Mouse (Mus musculus) heart, embryonic 14.5 days (tissue): ENCODE data around the gene Rundc1. TPM values are rescaled to one million over a fixed set of nuclear protein-coding genes. Genes with fewer than 3 reads are reported as not detected.
"Not testable (repeated sequence)": the region's sequence is repeated elsewhere in the genome, so short reads cannot be mapped to it uniquely, and the experiment has no call there.

Experiments
- ATAC-seq: fragments of 200-750 bp; cut with Nextera tagmentation; 2 replicates; pipeline ENCODE4 v1.8.0; 2017; ENCODE audit warnings: low read depth, moderate TSS enrichment; ENCODE audit not compliant: insufficient number of reproducible peaks, insufficient read depth, low FRiP score
- H3K27ac ChIP-seq, 2 experiments: fragments of 200-500 bp in 1 of 2; fragments of 300-500 bp in 1 of 2; sonication (generic) in 1 of 2; replicated peaks in 1 of 2; 2 replicates each; pipeline ENCODE4 v1.5.1; 2012 to 2014; ENCODE audit warnings: low read depth in 2 of 2, low read length in 2 of 2, control low read depth in 1 of 2, mild to moderate bottlenecking in 1 of 2, mixed read lengths in 1 of 2; ENCODE audit not compliant: control insufficient read depth in 1 of 2, insufficient read depth in 1 of 2
- H3K27me3 ChIP-seq: fragments of 300-500 bp; sonication (generic); 2 replicates; pipeline ENCODE4 v1.6.1; 2014; ENCODE audit warnings: mild to moderate bottlenecking, low read length, control low read depth; ENCODE audit not compliant: control insufficient read depth, insufficient read depth
- H3K36me3 ChIP-seq: fragments of 300-500 bp; sonication (generic); 2 replicates; pipeline ENCODE4 v1.6.1; 2014; ENCODE audit warnings: mild to moderate bottlenecking, control low read depth, low read length, mixed read lengths; ENCODE audit not compliant: control insufficient read depth, insufficient read depth
- H3K4me1 ChIP-seq, 2 experiments: fragments of 200-500 bp in 1 of 2; fragments of 300-500 bp in 1 of 2; sonication (generic) in 1 of 2; 2 replicates each; pipeline ENCODE4 v1.6.1; 2012 to 2014; ENCODE audit warnings: low read length in 2 of 2, control low read depth in 1 of 2, mixed read lengths in 1 of 2; ENCODE audit not compliant: control insufficient read depth in 2 of 2, insufficient read depth in 2 of 2
- H3K4me2 ChIP-seq: fragments of 300-500 bp; sonication (generic); 2 replicates; pipeline ENCODE4 v1.6.1; 2014; ENCODE audit warnings: mild to moderate bottlenecking, low read length
- H3K4me3 ChIP-seq, 2 experiments: fragments of 200-500 bp in 1 of 2; fragments of 300-500 bp in 1 of 2; sonication (generic) in 1 of 2; 2 replicates each; pipeline ENCODE4 v1.5.1; 2012 to 2014; ENCODE audit warnings: low read length in 2 of 2, mild to moderate bottlenecking in 2 of 2, control low read depth in 1 of 2, low read depth in 1 of 2, moderate library complexity in 1 of 2; ENCODE audit not compliant: control insufficient read depth in 1 of 2, insufficient read depth in 1 of 2
- H3K9ac ChIP-seq: fragments of 300-500 bp; sonication (generic); 2 replicates; pipeline ENCODE4 v1.6.1; 2014; ENCODE audit warnings: mild to moderate bottlenecking, low read length
- H3K9me3 ChIP-seq: fragments of 300-500 bp; sonication (generic); 2 replicates; pipeline ENCODE4 v1.6.1; 2016; ENCODE audit warnings: low read length, control low read depth; ENCODE audit not compliant: control insufficient read depth
- WGBS: fragments of 180-500 bp; shearing (Covaris S2); extraction: QIAGEN DNeasy Blood & Tissue Kit; methylation state at CpG from one replicate; pipeline ENCODE4 v1.1.7; 2014; 5-methylcytosine and 5-hydroxymethylcytosine counted together
- polyA plus RNA-seq: library from polyadenylated mRNA; unstranded; fragments of >200 nt; fragmentation: Nextera tagmentation; extraction: Ambion mirVana; gene quantifications from 2 replicates; pipeline ENCODE4 v1.2.1, GENCODE M21; 2014

Gene Rundc1
- polyA plus RNA-seq, 1 experiment from 2014 or later, result 10.7 TPM

DNA sequence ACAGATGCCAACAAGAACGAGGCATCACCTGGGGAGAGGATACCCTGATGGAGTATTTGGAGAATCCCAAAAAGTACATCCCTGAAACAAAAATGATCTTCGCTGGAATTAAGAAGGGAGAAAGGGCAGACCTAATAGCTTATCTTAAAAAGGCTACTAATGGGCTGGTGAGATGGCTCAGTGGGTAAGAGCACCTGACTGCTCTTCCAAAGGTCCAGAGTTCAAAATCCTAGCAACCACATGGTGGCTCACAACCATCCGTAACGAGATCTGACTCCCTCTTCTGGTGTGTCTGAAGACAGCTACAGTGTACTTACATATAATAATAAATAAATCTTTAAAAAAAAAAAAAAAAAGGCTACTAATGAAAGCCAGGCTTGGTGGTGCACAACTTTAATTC lies 51.5 kb downstream of the Rundc1 start:
- not testable (repeated sequence) for H3K4me3 ChIP-seq, H3K9me3 ChIP-seq, H3K36me3 ChIP-seq, H3K9ac ChIP-seq, H3K27me3 ChIP-seq, ATAC-seq, H3K27ac ChIP-seq, H3K4me2 ChIP-seq
- peaks cover 24 to 29% of the 10 kb centered on the region in 2 experiments for H3K4me1 ChIP-seq
- 76% methylated on average over 4 of the region's 4 CpGs for WGBS

DNA sequence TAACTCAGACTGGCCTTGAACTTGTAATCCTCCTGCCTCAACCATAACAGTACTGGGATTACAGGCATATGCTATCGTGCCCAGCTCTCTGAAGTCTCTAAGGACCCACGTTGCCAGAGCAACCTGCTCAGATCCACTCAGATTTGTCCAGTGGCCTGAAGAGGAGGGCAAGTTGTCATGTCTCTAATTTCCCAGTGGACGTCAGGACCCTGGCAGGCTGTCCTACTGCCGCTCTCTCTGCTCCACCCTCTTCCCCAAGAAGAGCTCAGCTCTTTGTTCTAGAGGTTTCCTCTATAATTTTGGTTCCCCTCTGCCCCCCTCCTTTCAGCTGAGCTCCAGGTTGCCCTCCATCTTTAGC lies 52.3 kb downstream of the Rundc1 start:
- no peak overlapping the region for H3K4me3 ChIP-seq
- no peaks in the 10 kb centered on the region for H3K36me3 ChIP-seq
- peaks cover 28% of the 10 kb centered on the region in 2 experiments for H3K4me1 ChIP-seq
- no peaks in the 10 kb centered on the region for H3K27me3 ChIP-seq
- no peaks in the 10 kb centered on the region for H3K9me3 ChIP-seq
- WGBS, result 55% methylated on average over 4 of the region's 4 CpGs
- ATAC-seq, result no peak
- no peak overlapping the region for H3K4me2 ChIP-seq
- H3K27ac ChIP-seq, result no peak overlapping the region
- no peak overlapping the region for H3K9ac ChIP-seq

DNA sequence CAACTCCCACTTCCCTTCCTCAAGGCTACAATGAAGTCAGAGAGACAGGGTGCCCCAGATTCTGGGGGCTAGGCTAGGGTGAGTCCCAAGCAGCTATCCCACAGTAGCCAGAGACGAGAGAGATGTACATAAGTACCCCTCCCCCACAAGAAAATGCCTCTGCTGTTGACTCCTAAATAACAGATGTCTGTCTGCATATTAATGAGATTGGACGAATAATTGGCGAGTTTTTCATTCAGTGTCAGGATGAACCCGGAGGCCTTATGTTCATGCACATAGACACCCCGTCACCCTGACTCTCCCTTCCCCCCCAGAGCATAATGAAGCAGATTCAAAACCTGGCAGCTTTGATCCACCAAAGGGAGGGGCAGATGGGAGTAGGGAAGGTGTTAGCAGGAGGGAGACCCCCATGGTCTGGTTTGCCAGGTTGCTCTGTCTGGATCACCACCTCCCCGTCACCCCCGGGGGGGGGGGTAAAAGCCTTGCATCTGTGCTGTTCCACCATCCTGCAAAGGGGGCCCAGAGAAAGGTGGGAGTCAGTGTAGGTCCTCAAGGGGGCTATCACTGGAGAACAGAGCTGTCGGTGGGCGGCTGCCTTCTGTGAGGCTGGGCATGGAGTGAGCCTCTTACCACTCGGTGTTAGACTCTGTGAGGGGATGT lies 52.8 kb downstream of the Rundc1 start:
- 74% methylated on average over 10 of the region's 10 CpGs for WGBS
- H3K36me3 ChIP-seq, result no peaks in the 10 kb centered on the region
- ATAC-seq, result no peak
- H3K4me3 ChIP-seq, result no peak overlapping the region
- H3K4me2 ChIP-seq, result no peak overlapping the region
- no peaks in the 10 kb centered on the region for H3K9me3 ChIP-seq
- no peak overlapping the region for H3K27ac ChIP-seq
- no peaks in the 10 kb centered on the region for H3K27me3 ChIP-seq
- H3K4me1 ChIP-seq, result peaks cover 26 to 28% of the 10 kb centered on the region in 2 experiments
- no peak overlapping the region for H3K9ac ChIP-seq

DNA sequence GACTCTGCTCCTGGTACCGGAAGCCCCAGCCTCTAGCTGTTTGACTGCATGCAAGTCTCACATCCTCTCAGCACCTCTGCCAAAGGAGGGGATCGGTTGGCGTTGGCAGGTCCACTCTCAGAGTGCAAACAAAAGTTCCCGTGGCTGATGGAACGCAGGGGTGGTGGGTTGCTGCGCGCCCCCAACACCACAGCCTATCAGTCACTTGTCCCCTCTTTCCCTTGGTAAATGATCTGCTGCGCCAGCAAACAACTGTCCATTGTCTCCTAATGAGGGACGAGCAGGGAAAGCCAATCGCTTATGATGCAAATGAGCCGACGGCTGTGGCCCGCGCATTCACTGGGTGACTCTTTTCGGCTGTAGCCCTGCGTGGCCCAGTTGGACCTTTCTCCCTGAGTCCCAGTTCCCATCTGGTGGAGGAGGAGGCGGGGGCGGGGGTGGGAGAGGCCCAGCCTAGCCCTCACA lies 54.3 kb downstream of the Rundc1 start:
- Histone ChIP-seq H3K4me2 (peak overlapping the region; percentile 52), H3K9me3 (no peaks in the 10 kb centered on the region), H3K36me3 (no peaks in the 10 kb centered on the region), H3K27ac (no peak overlapping the region), H3K4me1 (peaks cover 26 to 28% of the 10 kb centered on the region in 2 experiments), H3K27me3 (no peaks in the 10 kb centered on the region), H3K4me3 (peak overlapping the region; percentile 9 to 18; a peak in 3 of 4 replicates), H3K9ac (peak overlapping the region; percentile 25; the same call in 1 of the 2 replicates)
- ATAC-seq, result no peak
- 10% methylated on average over 18 of the region's 18 CpGs for WGBS

DNA sequence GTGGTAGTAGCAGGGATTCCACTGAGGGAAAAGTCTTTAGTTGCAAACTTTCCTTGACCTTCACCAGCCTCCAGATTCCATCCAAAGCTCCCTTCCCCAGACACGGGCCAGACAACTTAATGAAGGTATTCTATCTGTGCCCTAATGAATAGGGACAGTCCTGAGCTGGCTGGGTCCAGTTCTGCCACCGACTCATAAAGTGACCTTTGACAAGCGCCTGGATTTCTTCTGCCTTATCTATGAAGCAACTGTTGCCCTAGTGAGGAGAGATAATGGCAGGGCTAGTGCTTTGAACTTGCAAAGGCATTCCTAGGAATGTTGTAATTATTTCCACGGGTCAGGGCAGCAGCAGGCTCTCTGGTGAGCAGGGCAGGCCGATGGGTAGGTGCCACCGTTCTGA lies 56.0 kb downstream of the Rundc1 start:
- Histone ChIP-seq H3K27me3 (no peaks in the 10 kb centered on the region), H3K4me2 (no peak overlapping the region), H3K4me3 (no peak overlapping the region), H3K27ac (peak overlapping the region; percentile 44 to 68), H3K9me3 (no peaks in the 10 kb centered on the region), H3K36me3 (no peaks in the 10 kb centered on the region), H3K9ac (no peak overlapping the region), H3K4me1 (peaks cover 32 to 34% of the 10 kb centered on the region in 2 experiments)
- peak; percentile 72 for ATAC-seq
- WGBS, result 4% methylated on average over 6 of the region's 6 CpGs

DNA sequence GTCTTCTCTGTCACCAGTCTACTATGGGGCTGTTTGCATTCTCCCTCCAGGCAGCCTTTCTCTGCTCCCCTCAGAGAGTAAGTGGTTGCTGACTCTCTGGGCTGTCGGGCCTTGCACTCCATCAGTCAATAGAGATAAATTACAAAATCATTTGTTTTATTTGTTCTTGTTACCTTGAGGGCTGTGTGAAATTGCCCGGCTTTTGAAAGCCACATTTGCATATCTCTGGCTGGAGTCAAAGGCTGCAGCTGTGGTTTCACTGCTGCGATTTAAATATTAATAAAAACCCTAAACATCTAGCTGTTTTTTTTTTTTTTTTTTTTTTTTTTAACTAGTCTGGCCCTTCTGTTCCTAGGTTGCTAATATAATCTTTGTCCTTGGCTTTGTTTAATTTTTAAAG lies 58.9 kb downstream of the Rundc1 start:
- H3K27me3 ChIP-seq, result no peaks in the 10 kb centered on the region
- WGBS, result 45% methylated on average over 3 of the region's 3 CpGs
- H3K4me3 ChIP-seq, result no peak overlapping the region
- no peak overlapping the region for H3K27ac ChIP-seq
- peaks cover 34 to 37% of the 10 kb centered on the region in 2 experiments for H3K4me1 ChIP-seq
- H3K9me3 ChIP-seq, result no peaks in the 10 kb centered on the region
- no peak for ATAC-seq
- no peak overlapping the region for H3K4me2 ChIP-seq
- H3K9ac ChIP-seq, result no peak overlapping the region
- peaks cover 11% of the 10 kb centered on the region for H3K36me3 ChIP-seq

DNA sequence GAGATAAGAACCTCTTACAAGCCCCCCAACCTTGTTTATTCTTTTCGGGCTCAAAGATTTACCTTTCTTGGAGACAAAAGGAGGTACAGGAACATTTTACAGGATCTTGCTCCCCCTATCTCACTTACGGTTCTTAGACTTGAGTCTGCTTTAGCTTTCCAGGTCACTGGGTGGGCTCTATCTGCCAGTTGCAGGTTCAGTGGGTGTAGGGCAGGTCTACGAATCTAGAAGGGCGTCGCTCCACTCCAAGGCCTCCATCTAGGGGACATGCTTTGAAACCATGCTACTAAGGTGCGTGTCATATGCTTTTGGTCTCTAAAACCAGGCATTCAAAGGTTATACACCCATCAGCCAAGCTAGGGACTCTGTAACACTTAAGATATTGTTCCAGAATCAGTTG lies 59.4 kb downstream of the Rundc1 start:
- Histone ChIP-seq H3K36me3 (peaks cover 16% of the 10 kb centered on the region), H3K27me3 (no peaks in the 10 kb centered on the region), H3K4me2 (no peak overlapping the region), H3K4me1 (peaks cover 29 to 32% of the 10 kb centered on the region in 2 experiments), H3K27ac (no peak overlapping the region), H3K4me3 (no peak overlapping the region), H3K9me3 (no peaks in the 10 kb centered on the region), H3K9ac (no peak overlapping the region)
- WGBS, result 79% methylated on average over 6 of the region's 6 CpGs
- no peak for ATAC-seq

DNA sequence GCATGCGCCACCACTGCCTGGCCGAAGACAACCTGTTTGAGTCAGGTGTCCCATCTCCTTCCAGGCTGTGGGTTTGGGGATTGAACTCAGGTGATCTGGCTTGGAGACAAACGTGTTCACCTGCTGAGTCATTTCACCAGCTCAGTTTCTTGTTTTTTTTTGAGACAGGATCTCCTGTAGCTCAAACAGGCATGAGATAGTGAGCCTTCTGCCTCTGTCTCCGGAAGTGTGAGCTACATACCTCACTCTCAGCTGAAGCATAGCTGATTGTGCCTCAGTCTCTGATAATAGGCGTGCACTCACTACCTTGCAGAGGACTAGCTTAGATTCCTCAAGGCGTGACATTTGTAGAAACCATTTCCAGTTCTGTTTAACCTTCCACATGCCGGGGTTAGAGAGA lies 59.9 kb downstream of the Rundc1 start:
- 55% methylated on average over 7 of the region's 7 CpGs for WGBS
- no peak overlapping the region for H3K4me2 ChIP-seq
- no peak overlapping the region for H3K27ac ChIP-seq
- H3K9ac ChIP-seq, result no peak overlapping the region
- peaks cover 21% of the 10 kb centered on the region for H3K36me3 ChIP-seq
- no peaks in the 10 kb centered on the region for H3K9me3 ChIP-seq
- no peak overlapping the region for H3K4me3 ChIP-seq
- no peak for ATAC-seq
- peaks cover 24 to 27% of the 10 kb centered on the region in 2 experiments for H3K4me1 ChIP-seq
- no peaks in the 10 kb centered on the region for H3K27me3 ChIP-seq
